Comparison of ENCODE assay signal across 28 mouse cellular contexts in the genomic region with DNA sequence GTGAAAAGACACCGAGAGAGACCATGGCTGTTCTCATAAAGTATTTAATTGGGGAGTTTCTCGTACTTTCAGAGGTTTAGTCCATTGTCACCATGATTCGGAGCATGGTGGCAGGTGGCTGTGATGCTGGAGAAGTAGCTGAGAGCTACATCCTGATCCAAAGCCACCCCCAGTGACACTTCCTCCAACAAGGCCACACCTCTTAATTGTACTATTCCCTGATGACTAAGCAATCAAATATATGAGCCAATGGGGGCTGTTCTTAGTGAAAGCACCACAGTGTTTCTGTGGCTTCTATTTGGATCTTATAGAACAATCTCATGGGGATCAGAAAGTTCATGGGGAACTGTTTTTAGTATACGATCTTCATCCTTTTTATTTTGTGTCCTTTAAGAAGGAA.
DNase-seq lines count a peak whose midpoint lies in the region; ATAC-seq and TF ChIP-seq lines count a peak whose summit lies in the region.
"Had no signal": no experiment of that assay in that cellular context is flagged by ENCODE, and none has a peak within 500 bp of the region (broad histone marks: within the 10 kb centered on the region; RNA-seq: fewer than 3 reads in every experiment).

No protein-coding gene starts in this region.

- no peak overlapping the region for H3K27ac ChIP-seq in embryonic facial prominence, embryonic 15.5 days (replicated peaks)
- no peak overlapping the region for H3K27ac ChIP-seq in embryonic facial prominence, embryonic 10.5 days (replicated peaks)
- no peak overlapping the region for H3K27ac ChIP-seq in stomach, postnatal 0 days (replicated peaks)
- H3K27ac ChIP-seq: embryonic facial prominence, embryonic 13.5 days; forebrain, embryonic 10.5 days; forebrain, embryonic 13.5 days; heart, adult 2 months; heart, embryonic 10.5 days; heart, embryonic 13.5 days; hindbrain, embryonic 12.5 days; hindbrain, embryonic 15.5 days had no signal

- no peak for TF ChIP-seq EP300 in stomach, postnatal 0 days (optimal IDR thresholded peaks at IDR 0.05)

- H3K9ac ChIP-seq in embryonic facial prominence, embryonic 15.5 days: no peak overlapping the region
- H3K9ac ChIP-seq in stomach, postnatal 0 days (ENCODE audit: low read length): no peak overlapping the region
- H3K9ac ChIP-seq: embryonic facial prominence, embryonic 13.5 days; forebrain, embryonic 13.5 days; heart, embryonic 13.5 days; hindbrain, embryonic 12.5 days; hindbrain, embryonic 15.5 days had no signal

- H3K4me1 ChIP-seq in embryonic facial prominence, embryonic 15.5 days: no peaks in the 10 kb centered on the region
- H3K4me1 ChIP-seq in embryonic facial prominence, embryonic 10.5 days: peaks cover 4% of the 10 kb centered on the region; the same call in 1 of the 2 replicates
- no peaks in the 10 kb centered on the region for H3K4me1 ChIP-seq in stomach, postnatal 0 days (replicated peaks; ENCODE audit: control insufficient read depth, insufficient read depth)
- H3K4me1 ChIP-seq: embryonic facial prominence, embryonic 13.5 days had no signal

- H3K27me3 ChIP-seq in embryonic facial prominence, embryonic 15.5 days: no peaks in the 10 kb centered on the region
- H3K27me3 ChIP-seq in embryonic facial prominence, embryonic 10.5 days (replicated peaks; ENCODE audit: low read depth, poor library complexity, severe bottlenecking): no peaks in the 10 kb centered on the region
- H3K27me3 ChIP-seq in stomach, postnatal 0 days (ENCODE audit: control insufficient read depth, insufficient read depth, low read length): no peaks in the 10 kb centered on the region
- H3K27me3 ChIP-seq: CH12.LX; embryonic facial prominence, embryonic 13.5 days; forebrain, embryonic 13.5 days; heart, embryonic 13.5 days; hindbrain, embryonic 12.5 days; hindbrain, embryonic 15.5 days had no signal

- 94% methylated on average over 4 of the region's 4 CpGs for WGBS in embryonic facial prominence, embryonic 15.5 days
- 90% methylated on average over 4 of the region's 4 CpGs for WGBS in embryonic facial prominence, embryonic 10.5 days
- WGBS in stomach, postnatal 0 days: 89% methylated on average over 4 of the region's 4 CpGs

- H3K4me3 ChIP-seq in embryonic facial prominence, embryonic 15.5 days (replicated peaks): no peak overlapping the region
- H3K4me3 ChIP-seq in embryonic facial prominence, embryonic 10.5 days: no peak overlapping the region
- H3K4me3 ChIP-seq in stomach, postnatal 0 days (ENCODE audit: low read depth, low read length): no peak overlapping the region
- H3K4me3 ChIP-seq: embryonic facial prominence, embryonic 13.5 days; forebrain, embryonic 10.5 days; forebrain, embryonic 13.5 days; heart, adult 2 months; heart, embryonic 10.5 days; heart, embryonic 13.5 days; hindbrain, embryonic 12.5 days; hindbrain, embryonic 15.5 days had no signal

- peak; percentile 60; the same call in 1 of the 2 replicates for ATAC-seq in embryonic facial prominence, embryonic 15.5 days (ENCODE audit: insufficient number of reproducible peaks, low FRiP score, low TSS enrichment, low read depth)
- peak; percentile 52; the same call in 1 of the 2 replicates for ATAC-seq in common myeloid progenitor, adult 5-6 weeks (replicated peaks; ENCODE audit: low read depth, poor library complexity, severe bottlenecking)
- peak; percentile 35; the same call in 1 of the 2 replicates for ATAC-seq in stomach, postnatal 0 days (ENCODE audit: low FRiP score, low TSS enrichment)
- ATAC-seq: forebrain, embryonic 13.5 days; forebrain, embryonic 16.5 days had no signal

- H3K9me3 ChIP-seq in embryonic facial prominence, embryonic 15.5 days (replicated peaks): no peaks in the 10 kb centered on the region
- H3K9me3 ChIP-seq in embryonic facial prominence, embryonic 10.5 days: no peaks in the 10 kb centered on the region
- H3K9me3 ChIP-seq in stomach, postnatal 0 days (ENCODE audit: control insufficient read depth, low read length): no peaks in the 10 kb centered on the region
- H3K9me3 ChIP-seq: embryonic facial prominence, embryonic 13.5 days; forebrain, embryonic 10.5 days; forebrain, embryonic 13.5 days; G1E; heart, embryonic 10.5 days; heart, embryonic 13.5 days; hindbrain, embryonic 12.5 days; hindbrain, embryonic 15.5 days had no signal

- no peaks in the 10 kb centered on the region for H3K36me3 ChIP-seq in embryonic facial prominence, embryonic 15.5 days
- H3K36me3 ChIP-seq in embryonic facial prominence, embryonic 10.5 days (replicated peaks): no peaks in the 10 kb centered on the region
- H3K36me3 ChIP-seq in stomach, postnatal 0 days (ENCODE audit: control insufficient read depth, insufficient read depth, low read length): no peaks in the 10 kb centered on the region
- H3K36me3 ChIP-seq: forebrain, embryonic 10.5 days; heart, embryonic 10.5 days; heart, embryonic 13.5 days; hindbrain, embryonic 12.5 days; hindbrain, embryonic 15.5 days had no signal

- no peak for TF ChIP-seq CTCF in stomach, postnatal 0 days (IDR thresholded peaks at IDR 0.05; ENCODE audit: low read depth)

- no peak overlapping the region for H3K4me2 ChIP-seq in embryonic facial prominence, embryonic 15.5 days (replicated peaks)
- H3K4me2 ChIP-seq in stomach, postnatal 0 days (replicated peaks; ENCODE audit: low read depth): no peak overlapping the region
- H3K4me2 ChIP-seq: embryonic facial prominence, embryonic 13.5 days; forebrain, embryonic 13.5 days; heart, embryonic 13.5 days; hindbrain, embryonic 12.5 days; hindbrain, embryonic 15.5 days had no signal

- DNase-seq in embryonic facial prominence, embryonic 10.5 days (ENCODE audit: low spot score): no peak
- peak; percentile 25 for DNase-seq in 416B (ENCODE audit: low read depth)
- DNase-seq in stomach, postnatal 0 days (ENCODE audit: low spot score): no peak
- no peak for DNase-seq in layer of hippocampus, postnatal 10 days (ENCODE audit: low spot score in 2 of 2)
- no peak for DNase-seq in gastrocnemius, postnatal 4 days (ENCODE audit: low spot score in 2 of 2)
- DNase-seq: adrenal gland, adult 2 months; adrenal gland, postnatal 14 days; B cell, adult 2 months; cerebellum, adult 11-12 months; cerebellum, adult 9-10 months; cerebellum, postnatal 36 days; gastrocnemius, postnatal 10 days; gastrocnemius, postnatal 36 days; heart, adult 2 months; heart, postnatal 14 days; kidney, adult 18-20 months had no signal
